Mouse (Mus musculus): ENCODE results near the gene Ern1.

DNA sequence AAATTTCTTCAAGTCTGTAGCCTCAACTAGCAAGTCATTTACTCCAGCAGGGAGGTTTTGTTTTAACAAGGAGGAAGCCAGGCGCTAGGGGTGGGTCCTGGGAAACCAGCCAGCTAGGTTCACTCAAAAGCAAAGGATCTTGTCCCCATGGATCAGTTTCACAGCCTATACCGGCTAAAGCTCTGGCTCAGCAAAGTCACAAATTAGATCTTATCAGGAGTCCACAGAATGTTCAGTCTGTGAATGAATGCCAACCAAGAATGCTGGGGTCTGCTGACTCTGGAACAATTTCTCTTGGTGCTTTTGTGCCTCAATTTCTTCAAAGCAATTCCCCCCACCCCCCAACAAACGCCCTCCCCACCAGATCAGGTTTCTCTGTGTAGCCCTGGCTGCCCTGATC, 98.0 kb downstream of the Ern1 start:
- TF ChIP-seq CTCF (IDR thresholded peaks at IDR 0.05; ENCODE audit: low read depth, low read length): no peak
- no peak for TF ChIP-seq POLR2A (IDR thresholded peaks at IDR 0.05; ENCODE audit: extremely low read depth, insufficient read depth, low read length)

Measured in liver, adult 2 months (tissue).